ENCODE assay signal across 8 mouse cellular contexts in genomic region chr7:144914948-144915750, GRCm38 (mm10). TPM values are rescaled to one million over a fixed set of nuclear protein-coding genes. Genes with fewer than 3 reads are reported as not detected.
DNase-seq lines count a peak whose midpoint lies in the region; ATAC-seq and TF ChIP-seq lines count a peak whose summit lies in the region.

Gene LTO1 (plus strand): TSS chr7:144915100.

- H3K4me1 ChIP-seq in G1E (ENCODE audit: insufficient read depth, low read depth, low read length), result peaks cover 28% of the 10 kb centered on the region
- peaks cover 8% of the 10 kb centered on the region for H3K4me1 ChIP-seq in forebrain, embryonic 14.5 days (ENCODE audit: control insufficient read depth, insufficient read depth, low read length)
- H3K4me1 ChIP-seq in lung, embryonic 15.5 days, result peaks cover 13% of the 10 kb centered on the region

- H3K27ac ChIP-seq in forebrain, embryonic 14.5 days (ENCODE audit: low read depth, low read length), result peak within 1 kb of the TSS; percentile 90
- peak within 1 kb of the TSS; percentile 94 for H3K27ac ChIP-seq in layer of hippocampus, adult 2 months
- H3K27ac ChIP-seq in lung, embryonic 15.5 days, result peak within 1 kb of the TSS; percentile 73

- WGBS in forebrain, embryonic 14.5 days, result under 1% methylated on average over 55 of the region's 55 CpGs
- under 1% methylated on average over 55 of the region's 55 CpGs for WGBS in lung, embryonic 15.5 days

- no peak for TF ChIP-seq CTCF in G1E (IDR thresholded peaks at IDR 0.05; ENCODE audit: low read depth, low read length)
- TF ChIP-seq CTCF in layer of hippocampus, adult 2 months (conservative IDR thresholded peaks at IDR 0.05), result no peak

- no peaks in the 10 kb centered on the region for H3K9me3 ChIP-seq in G1E (replicated peaks)
- H3K9me3 ChIP-seq in forebrain, embryonic 14.5 days (replicated peaks; ENCODE audit: control insufficient read depth, low read length), result no peaks in the 10 kb centered on the region
- H3K9me3 ChIP-seq in lung, embryonic 15.5 days, result no peaks in the 10 kb centered on the region

- intact Hi-C loops in heart, postnatal 14 days (cut with DNase I), result no loop called here

- peaks cover 42% of the 10 kb centered on the region for H3K36me3 ChIP-seq in G1E (replicated peaks)
- peaks cover 29% of the 10 kb centered on the region for H3K36me3 ChIP-seq in forebrain, embryonic 14.5 days (ENCODE audit: control insufficient read depth, insufficient read depth, low read length)
- H3K36me3 ChIP-seq in lung, embryonic 15.5 days, result peaks cover 23% of the 10 kb centered on the region

- H3K27me3 ChIP-seq in G1E (ENCODE audit: insufficient read depth, low read length), result no peaks in the 10 kb centered on the region
- no peaks in the 10 kb centered on the region for H3K27me3 ChIP-seq in forebrain, embryonic 14.5 days (replicated peaks; ENCODE audit: control insufficient read depth, insufficient read depth, low read length)
- H3K27me3 ChIP-seq in lung, embryonic 15.5 days, result no peaks in the 10 kb centered on the region

- peak within 1 kb of the TSS; percentile 95 for H3K4me3 ChIP-seq in G1E (ENCODE audit: low read depth, low read length)
- H3K4me3 ChIP-seq in forebrain, embryonic 14.5 days (ENCODE audit: low read depth, low read length), result peak within 1 kb of the TSS; percentile 89
- H3K4me3 ChIP-seq in layer of hippocampus, adult 2 months, result peak within 1 kb of the TSS; percentile 89
- H3K4me3 ChIP-seq in lung, embryonic 15.5 days, result peak within 1 kb of the TSS; percentile 66

- peak within 1 kb of the TSS; percentile 90 for H3K4me2 ChIP-seq in forebrain, embryonic 14.5 days (ENCODE audit: low read length)
- peak within 1 kb of the TSS; percentile 83 for H3K4me2 ChIP-seq in lung, embryonic 15.5 days

- ATAC-seq in G1E (ENCODE audit: extremely low read depth, insufficient number of reproducible peaks, low FRiP score, poor library complexity, severe bottlenecking), result peak; percentile 86
- ATAC-seq in forebrain, embryonic 14.5 days, result peak; percentile 97
- ATAC-seq in lung, embryonic 15.5 days (ENCODE audit: borderline replicate concordance, extremely low read depth, low FRiP score, low TSS enrichment), result peak; percentile 96

- H3K9ac ChIP-seq in forebrain, embryonic 14.5 days (ENCODE audit: low read length), result peak within 1 kb of the TSS; percentile 86
- peak within 1 kb of the TSS; percentile 73 for H3K9ac ChIP-seq in lung, embryonic 15.5 days

- DNase-seq in G1E (ENCODE audit: low spot score), result peak; percentile 77
- peak; percentile 86 for DNase-seq in cerebellum, adult 11 months
- peak; percentile 97 for DNase-seq in forebrain, embryonic 14.5 days (ENCODE audit: low spot score)
- peak; percentile 89 to 90 for DNase-seq in heart, postnatal 14 days
- DNase-seq in layer of hippocampus, adult 2 months (ENCODE audit: low spot score in 2 of 2), result peak; percentile 87 to 92
- DNase-seq in ovary, adult 18-20 months (ENCODE audit: low spot score), result peak; percentile 80
- DNase-seq in thymus, postnatal 0 days (ENCODE audit: low spot score), result peak; percentile 92

RNA-seq across cellular contexts. Expression of gene LTO1, which starts in this region (rescaled TPM):
- total RNA-seq in G1E (2014; fragmentation: Nextera tagmentation), result 13.7 and 15.2 TPM in 2 replicates
- total RNA-seq in G1E (2017), result 26.8 and 34.0 TPM in 2 replicates
- 27.9 TPM in 2 replicates for polyA plus RNA-seq in G1E (2012)
- 26.7 and 27.8 TPM in 2 replicates for polyA plus RNA-seq in forebrain, embryonic 14.5 days (2014; fragmentation: Nextera tagmentation; extraction: Ambion mirVana)
- 10 to 100 TPM; 14.0 to 14.3 TPM for total RNA-seq in heart, postnatal 14 days (2021)
- total RNA-seq in layer of hippocampus, adult 2 months (2021), result 10 to 100 TPM; 26.2 to 33.8 TPM
- 25.8 and 27.9 TPM in 2 replicates for polyA plus RNA-seq in lung, embryonic 15.5 days (2015; fragmentation: Nextera tagmentation; extraction: Ambion mirVana)
- 25.4 and 26.4 TPM in 2 replicates for polyA plus RNA-seq in thymus, postnatal 0 days (2015; fragmentation: Nextera tagmentation; extraction: Ambion mirVana)

Comparison
In these comparisons a context has a peak if more than half of its experiments do, and no peak if none do; other contexts are left out.
1. Peak in every context shown above with its lines: DNase-seq, ATAC-seq, H3K4me3 ChIP-seq and H3K27ac ChIP-seq.